ENCODE assay signal across 14 mouse cellular contexts in the genomic region with DNA sequence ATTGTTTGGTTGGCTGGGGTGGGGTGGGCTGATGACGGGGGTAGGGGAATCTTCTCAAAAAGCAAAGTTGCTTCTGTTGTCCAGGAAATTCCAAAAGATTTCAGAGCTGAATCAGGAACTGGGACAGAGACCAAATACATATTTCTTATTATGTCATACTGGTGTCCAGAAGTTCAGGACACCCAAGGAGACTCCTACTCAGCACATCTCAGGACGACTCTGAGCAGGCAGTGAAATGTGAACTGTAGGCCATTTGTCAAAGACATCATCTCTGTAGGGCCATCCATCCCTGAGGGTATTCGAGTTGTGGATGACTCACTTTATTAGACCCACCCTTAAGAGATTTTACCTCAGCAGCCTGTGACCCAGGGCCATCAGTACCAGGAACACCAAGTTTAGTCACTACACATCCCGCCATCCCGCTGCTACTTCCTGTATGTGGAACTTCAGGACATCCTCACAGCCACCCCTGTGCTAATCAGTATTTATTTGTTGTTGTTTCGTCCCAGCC. TPM values are rescaled to one million over a fixed set of nuclear protein-coding genes. Genes with fewer than 3 reads are reported as not detected.
DNase-seq lines count a peak whose midpoint lies in the region; ATAC-seq and TF ChIP-seq lines count a peak whose summit lies in the region.
"Had no signal": no experiment of that assay in that cellular context is flagged by ENCODE, and none has a peak within 500 bp of the region (broad histone marks: within the 10 kb centered on the region; RNA-seq: fewer than 3 reads in every experiment).

No protein-coding gene starts in this region.

- no peak overlapping the region for H3K4me2 ChIP-seq in heart, postnatal 0 days (ENCODE audit: low read depth, low read length)
- H3K4me2 ChIP-seq in midbrain, embryonic 11.5 days: no peak overlapping the region
- H3K4me2 ChIP-seq in midbrain, postnatal 0 days (ENCODE audit: low read depth, low read length, poor library complexity, severe bottlenecking): no peak overlapping the region
- H3K4me2 ChIP-seq: neural tube, embryonic 13.5 days had no signal

- H3K36me3 ChIP-seq in heart, postnatal 0 days (replicated peaks; ENCODE audit: control insufficient read depth, insufficient read depth, low read length): no peaks in the 10 kb centered on the region
- H3K36me3 ChIP-seq in midbrain, embryonic 11.5 days (ENCODE audit: control insufficient read depth, insufficient read depth, low read length): no peaks in the 10 kb centered on the region
- H3K36me3 ChIP-seq in midbrain, postnatal 0 days (ENCODE audit: insufficient read depth, low read length): no peaks in the 10 kb centered on the region
- H3K36me3 ChIP-seq: neural tube, embryonic 13.5 days had no signal

- H3K27ac ChIP-seq in heart, postnatal 0 days (ENCODE audit: low read depth): peak overlapping the region; percentile 36; the same call in 1 of the 2 replicates
- no peak overlapping the region for H3K27ac ChIP-seq in midbrain, embryonic 11.5 days (ENCODE audit: low read depth, low read length)
- H3K27ac ChIP-seq in midbrain, postnatal 0 days (ENCODE audit: low read depth, low read length): no peak overlapping the region
- H3K27ac ChIP-seq: neural tube, embryonic 13.5 days had no signal

- H3K27me3 ChIP-seq in heart, postnatal 0 days (ENCODE audit: control insufficient read depth, insufficient read depth, low read length): no peaks in the 10 kb centered on the region
- no peaks in the 10 kb centered on the region for H3K27me3 ChIP-seq in midbrain, embryonic 11.5 days (ENCODE audit: control insufficient read depth, insufficient read depth, low read length)
- no peaks in the 10 kb centered on the region for H3K27me3 ChIP-seq in midbrain, postnatal 0 days (ENCODE audit: insufficient read depth, low read length)
- H3K27me3 ChIP-seq: neural tube, embryonic 13.5 days had no signal

- H3K4me3 ChIP-seq in heart, postnatal 0 days (ENCODE audit: low read depth, low read length): no peak overlapping the region
- H3K4me3 ChIP-seq in midbrain, embryonic 11.5 days (ENCODE audit: low read depth, low read length): no peak overlapping the region
- no peak overlapping the region for H3K4me3 ChIP-seq in midbrain, postnatal 0 days (ENCODE audit: low read depth, low read length)
- H3K4me3 ChIP-seq: neural tube, embryonic 13.5 days had no signal

- intact Hi-C loops in heart, postnatal 25 days (cut with DNase I): loop anchor here (2.0 kb wide), 1 partner anchor 15 kb away; a partner anchor contains a TSS

- H3K4me1 ChIP-seq in heart, postnatal 0 days (ENCODE audit: control insufficient read depth, insufficient read depth): no peaks in the 10 kb centered on the region; the same call in 1 of the 2 replicates
- peaks cover 2% of the 10 kb centered on the region; the same call in 1 of the 2 replicates for H3K4me1 ChIP-seq in midbrain, embryonic 11.5 days (ENCODE audit: control insufficient read depth, insufficient read depth, low read length)
- no peaks in the 10 kb centered on the region for H3K4me1 ChIP-seq in midbrain, postnatal 0 days (ENCODE audit: insufficient read depth, low read length)
- H3K4me1 ChIP-seq: neural tube, embryonic 13.5 days had no signal

- no peaks in the 10 kb centered on the region for H3K9me3 ChIP-seq in heart, postnatal 0 days (replicated peaks; ENCODE audit: control insufficient read depth, low read length)
- H3K9me3 ChIP-seq in midbrain, embryonic 11.5 days (ENCODE audit: control insufficient read depth, low read length): no peaks in the 10 kb centered on the region
- no peaks in the 10 kb centered on the region for H3K9me3 ChIP-seq in midbrain, postnatal 0 days (ENCODE audit: low read length)
- H3K9me3 ChIP-seq: neural tube, embryonic 13.5 days had no signal

- no peak for TF ChIP-seq CTCF in heart, postnatal 0 days (IDR thresholded peaks at IDR 0.05; ENCODE audit: low read depth)
- no peak for TF ChIP-seq CTCF in midbrain, postnatal 0 days (IDR thresholded peaks at IDR 0.05)

- no peak for TF ChIP-seq EP300 in heart, postnatal 0 days (IDR thresholded peaks at IDR 0.05; ENCODE audit: low read depth)

- peak; percentile 24 for DNase-seq in heart, postnatal 0 days (ENCODE audit: low spot score)
- no peak for DNase-seq in heart, postnatal 25 days (ENCODE audit: low spot score)
- DNase-seq in midbrain, embryonic 11.5 days (ENCODE audit: low spot score, missing footprints): peak; percentile 53
- no peak for DNase-seq in midbrain, postnatal 0 days (ENCODE audit: low spot score)
- peak; percentile 61 for DNase-seq in kidney, postnatal 14 days
- DNase-seq in frontal cortex, adult 2 months (ENCODE audit: extremely low spot score in 1 of 2, low spot score in 1 of 2): no peak
- no peak for DNase-seq in retina, embryonic 14.5 days (ENCODE audit: low spot score)
- DNase-seq in thymus, postnatal 0 days (ENCODE audit: low spot score): no peak
- DNase-seq: cerebellum, adult 9-10 months; heart, postnatal 14 days; midbrain, embryonic 14.5 days; thymus, postnatal 14 days had no signal

- WGBS in heart, postnatal 0 days: 48% methylated on average over 6 of the region's 6 CpGs
- 73% methylated on average over 6 of the region's 6 CpGs for WGBS in midbrain, embryonic 11.5 days
- WGBS in midbrain, postnatal 0 days: 71% methylated on average over 6 of the region's 6 CpGs

- H3K9ac ChIP-seq in heart, postnatal 0 days (replicated peaks; ENCODE audit: low read depth, low read length): no peak overlapping the region
- H3K9ac ChIP-seq in midbrain, embryonic 11.5 days (ENCODE audit: low read length): no peak overlapping the region
- no peak overlapping the region for H3K9ac ChIP-seq in midbrain, postnatal 0 days (replicated peaks; ENCODE audit: low read length, poor library complexity, severe bottlenecking)
- H3K9ac ChIP-seq: neural tube, embryonic 13.5 days had no signal

- ATAC-seq in heart, postnatal 0 days (ENCODE audit: insufficient read depth, low read depth): peak; percentile 53
- ATAC-seq in midbrain, embryonic 11.5 days (ENCODE audit: low FRiP score): no peak
- ATAC-seq in midbrain, postnatal 0 days (ENCODE audit: low FRiP score): no peak
- ATAC-seq: inflammation-experienced regulatory T-cells, adult 6 months had no signal

RNA-seq across cellular contexts. Expression of a gene that starts 12.6 kb away (rescaled TPM):
- 1.6 and 4.3 TPM in 2 replicates for total RNA-seq in heart, postnatal 0 days (2014; rRNA removed; ENCODE audit: low replicate concordance)
- polyA plus RNA-seq in heart, postnatal 0 days (2015; fragmentation: Nextera tagmentation; extraction: Ambion mirVana): 3.9 and 4.7 TPM in 2 replicates
- total RNA-seq in heart, postnatal 25 days (2021): 1 to 10 TPM; 3.6 to 4.6 TPM
- 5.2 and 5.6 TPM in 2 replicates for polyA plus RNA-seq in midbrain, embryonic 11.5 days (2014; fragmentation: Nextera tagmentation; extraction: Ambion mirVana)
- 10.1 and 10.5 TPM in 2 replicates for total RNA-seq in midbrain, postnatal 0 days (2014; rRNA removed)
- 5.8 and 6.6 TPM in 2 replicates for polyA plus RNA-seq in midbrain, postnatal 0 days (2015; fragmentation: Nextera tagmentation; extraction: Ambion mirVana)
- polyA plus RNA-seq in frontal cortex, adult 2 months (2012; rRNA removed): 7.2 and 7.7 TPM in 2 replicates
- polyA plus RNA-seq in thymus, postnatal 0 days (2015; fragmentation: Nextera tagmentation; extraction: Ambion mirVana): 3.7 and 4.4 TPM in 2 replicates

RNA-seq across cellular contexts. Expression of a gene that starts 15.8 kb away (rescaled TPM):
- total RNA-seq in heart, postnatal 0 days (2014; rRNA removed; ENCODE audit: low replicate concordance): 16.1 and 27.9 TPM in 2 replicates
- polyA plus RNA-seq in heart, postnatal 0 days (2015; fragmentation: Nextera tagmentation; extraction: Ambion mirVana): 17.3 and 20.7 TPM in 2 replicates
- 10 to 100 TPM; 21.8 to 22.0 TPM for total RNA-seq in heart, postnatal 25 days (2021)
- 10.5 and 10.7 TPM in 2 replicates for polyA plus RNA-seq in midbrain, embryonic 11.5 days (2014; fragmentation: Nextera tagmentation; extraction: Ambion mirVana)
- total RNA-seq in midbrain, postnatal 0 days (2014; rRNA removed): 10.2 and 15.8 TPM in 2 replicates
- polyA plus RNA-seq in midbrain, postnatal 0 days (2015; fragmentation: Nextera tagmentation; extraction: Ambion mirVana): 12.5 and 15.4 TPM in 2 replicates
- 8.7 and 9.8 TPM in 2 replicates for polyA plus RNA-seq in frontal cortex, adult 2 months (2012; rRNA removed)
- polyA plus RNA-seq in thymus, postnatal 0 days (2015; fragmentation: Nextera tagmentation; extraction: Ambion mirVana): 6.6 and 7.0 TPM in 2 replicates

Comparison
In these comparisons a context has a peak if more than half of its experiments do, and no peak if none do; other contexts are left out.
1. DNase-seq: peak in heart, postnatal 0 days (single experiment), midbrain, embryonic 11.5 days (single experiment) and kidney, postnatal 14 days (single experiment); none in heart, postnatal 25 days (single experiment), midbrain, postnatal 0 days (single experiment), frontal cortex, adult 2 months (0 of 2), retina, embryonic 14.5 days (single experiment) and thymus, postnatal 0 days (single experiment).